Mouse (Mus musculus) ES-E14 (cell line): ENCODE results near the gene Hspa1a.

Experiments used
- CHD2 ChIP-seq: IDR thresholded peaks from 2 replicates; pipeline ENCODE4 v1.6.1; 2014; ENCODE audit warnings: mild to moderate bottlenecking, low read depth, low read length, inconsistent platforms
- HCFC1 ChIP-seq: IDR thresholded peaks from 2 replicates; pipeline ENCODE4 v1.6.1; 2012; ENCODE audit warnings: low read length, inconsistent platforms, borderline replicate concordance; ENCODE audit not compliant: insufficient read depth
- MAFK ChIP-seq: IDR thresholded peaks from 2 replicates; pipeline ENCODE4 v1.6.1; 2014; ENCODE audit warnings: mild to moderate bottlenecking, low read depth, low read length, inconsistent platforms; ENCODE audit not compliant: insufficient read depth
- ZC3H11A ChIP-seq: IDR thresholded peaks from 2 replicates; pipeline ENCODE4 v1.6.1; 2012; ENCODE audit warnings: low read depth, mild to moderate bottlenecking, inconsistent platforms, low read length, borderline replicate concordance
- ZNF384 ChIP-seq: IDR thresholded peaks from 2 replicates; pipeline ENCODE4 v1.6.1; 2012; ENCODE audit warnings: low read depth, low read length, inconsistent platforms

- TF ChIP-seq MAFK (no peak), HCFC1 (no peak), ZNF384 (no peak), ZC3H11A (no peak), CHD2 (no peak)
Measured at GRCm38 (mm10) chr17:35018171-35018570, 46.2 kb upstream of the Hspa1a start.
